Mouse (Mus musculus) small intestine, adult 2 months (tissue): ENCODE data around the gene Pycr1.
"Not testable (repeated sequence)": the region's sequence is repeated elsewhere in the genome, so short reads cannot be mapped to it uniquely, and the experiment has no call there.

Experiments used
- CTCF ChIP-seq: fragments of 200-500 bp; IDR thresholded peaks from 2 replicates; pipeline ENCODE4 v1.5.1; 2012; ENCODE audit warnings: low read depth, mild to moderate bottlenecking, control low read depth, inconsistent platforms, low read length, moderate library complexity, mixed read lengths; ENCODE audit not compliant: insufficient replicate concordance, insufficient read length; ENCODE audit errors: extremely low read depth
- POLR2A ChIP-seq: fragments of 200-500 bp; IDR thresholded peaks from 2 replicates; pipeline ENCODE4 v1.6.1; 2012; ENCODE audit warnings: low read depth, mild to moderate bottlenecking, control low read depth, inconsistent platforms, low read length, moderate library complexity

DNA sequence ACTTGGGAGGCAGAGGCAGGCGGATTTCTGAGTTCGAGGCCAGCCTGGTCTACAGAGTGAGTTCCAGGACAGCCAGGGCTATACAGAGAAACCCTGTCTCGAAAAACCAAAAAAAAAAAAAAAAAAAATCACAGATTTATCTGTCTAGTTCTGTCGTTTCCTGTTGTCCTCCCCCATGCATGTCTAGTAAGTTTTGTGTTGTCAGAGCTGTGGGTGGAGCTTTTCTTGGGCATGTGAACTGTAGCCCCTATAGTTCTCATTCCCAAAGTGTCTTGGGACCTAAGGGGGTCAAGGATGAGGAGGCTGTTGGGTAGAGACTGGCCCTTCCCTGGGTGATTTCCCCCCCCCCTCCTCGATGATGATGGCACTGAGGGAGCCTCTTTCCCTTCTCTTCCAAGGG, 32.3 kb upstream of the Pycr1 start:
- TF ChIP-seq POLR2A, CTCF: not testable (repeated sequence)
